Mouse (Mus musculus) brain, embryonic 14.5 days (tissue): ENCODE measurements at regions not wholly inside any gene's neighbourhood (a gene's known extent, or its start where the extent isn't known, plus 50 kb on each side); places are given as distances from the start of the nearest gene placed in this dataset.

Source experiments
- DNase-seq: peaks from one replicate; pipeline ENCODE4 v3.0.0-alpha.2; 2011; ENCODE audit warnings: low read depth
- CTCF ChIP-seq: fragments of 200-500 bp; IDR thresholded peaks from 2 replicates; pipeline ENCODE4 v1.5.1; 2012; ENCODE audit warnings: inconsistent platforms, mild to moderate bottlenecking, moderate library complexity, borderline replicate concordance; ENCODE audit not compliant: insufficient read depth, insufficient read length; ENCODE audit errors: extremely low read depth
- POLR2A ChIP-seq: fragments of 200-500 bp; IDR thresholded peaks from 2 replicates; pipeline ENCODE4 v1.6.1; 2012; ENCODE audit warnings: mild to moderate bottlenecking, inconsistent platforms, borderline replicate concordance; ENCODE audit not compliant: poor library complexity, insufficient read depth, insufficient read length, severe bottlenecking; ENCODE audit errors: extremely low read depth

DNA sequence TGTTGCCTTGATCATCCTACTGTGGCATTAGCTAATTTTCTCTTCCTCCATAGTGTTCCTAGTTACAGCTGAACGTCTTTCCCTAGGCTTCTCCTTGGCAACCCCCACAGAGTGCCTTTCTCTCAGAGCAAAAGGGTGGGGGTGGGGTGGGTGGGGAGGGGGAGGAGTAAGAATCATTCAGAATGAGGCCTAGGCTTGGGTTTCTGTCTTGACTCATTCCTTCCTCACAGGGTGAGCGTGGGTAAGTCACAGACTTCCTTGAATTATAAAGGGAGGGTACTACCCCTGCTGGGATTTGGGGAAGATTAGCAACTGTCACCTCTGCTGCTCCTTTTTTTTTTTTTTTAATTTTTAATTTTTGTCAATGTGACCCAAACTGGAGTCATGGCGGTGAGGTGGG is 114.5 kb downstream of the Dhx35 start:
- TF ChIP-seq POLR2A (no peak), CTCF (no peak)
- DNase-seq, result no peak

DNA sequence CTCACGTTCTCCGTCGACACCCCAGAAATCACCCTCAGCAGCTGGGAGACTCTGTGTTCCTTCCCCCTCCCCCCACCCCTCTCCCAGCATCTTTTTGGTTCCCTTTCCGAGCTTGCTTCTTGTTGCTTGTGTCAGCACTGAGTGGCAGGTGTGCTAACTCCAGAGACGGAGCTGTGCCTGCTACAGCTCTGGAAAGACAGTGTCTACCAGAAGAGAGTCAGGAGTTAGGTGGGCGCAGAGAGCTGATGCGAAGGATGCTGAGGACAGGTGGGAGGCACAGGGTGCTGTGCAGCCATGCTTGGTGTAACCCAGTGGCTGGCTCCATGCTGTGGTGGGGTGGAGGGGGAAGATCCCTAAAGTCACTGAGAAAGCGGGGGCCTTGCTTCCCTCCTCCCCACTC is 115.7 kb downstream of the Dhx35 start:
- TF ChIP-seq POLR2A (no peak), CTCF (no peak)
- peak; percentile 16 for DNase-seq

DNA sequence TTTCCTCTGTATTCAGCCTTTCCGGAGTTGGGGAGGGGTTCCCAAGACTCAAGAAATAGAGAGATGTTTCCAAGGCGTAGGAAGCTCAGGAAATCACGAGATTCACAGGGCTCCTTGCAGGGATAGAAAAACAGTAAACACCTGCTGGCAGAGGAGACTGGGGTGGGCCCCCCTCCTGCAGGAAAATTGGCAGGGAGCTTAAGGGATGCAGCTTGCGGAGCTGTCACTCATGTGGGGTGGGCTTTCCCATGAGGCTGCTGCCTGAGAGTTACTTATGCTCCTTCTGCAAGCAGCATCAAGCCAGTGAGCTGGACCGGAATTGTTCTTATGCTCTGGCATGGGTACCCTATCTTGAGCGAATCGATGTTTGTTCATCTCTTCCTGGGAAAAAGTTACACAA is 116.6 kb downstream of the Dhx35 start:
- TF ChIP-seq POLR2A, result no peak
- no peak for TF ChIP-seq CTCF
- peak; percentile 79 for DNase-seq

DNA sequence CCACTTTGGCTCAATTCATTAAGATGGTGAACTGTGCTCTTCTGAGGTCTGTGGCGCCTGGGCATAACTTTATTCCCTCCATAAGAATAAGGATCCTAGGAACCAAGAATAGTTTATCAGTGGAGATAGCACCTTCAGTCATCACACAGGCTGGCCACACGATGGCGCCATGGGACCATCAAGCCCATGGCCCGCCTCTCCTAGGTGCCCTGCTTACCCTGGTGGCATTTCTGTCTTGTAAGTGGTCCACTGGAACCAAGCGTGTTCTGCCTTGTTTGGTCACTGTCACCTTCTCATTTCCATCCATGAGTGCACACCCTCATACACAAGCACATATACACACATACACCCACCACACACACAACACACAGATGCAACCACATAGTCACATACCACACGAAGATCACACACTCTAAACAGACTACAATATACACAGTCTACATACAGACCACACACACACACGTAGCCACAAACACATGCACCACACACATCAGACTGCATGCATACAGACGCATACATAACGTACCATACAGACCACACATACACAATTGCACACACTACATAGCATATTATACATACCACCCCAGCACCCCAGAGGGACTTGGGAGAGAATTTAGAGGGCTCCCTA is 118.1 kb downstream of the Dhx35 start:
- DNase-seq, result peak; percentile 88
- TF ChIP-seq POLR2A, result no peak
- TF ChIP-seq CTCF, result peak; percentile 93

DNA sequence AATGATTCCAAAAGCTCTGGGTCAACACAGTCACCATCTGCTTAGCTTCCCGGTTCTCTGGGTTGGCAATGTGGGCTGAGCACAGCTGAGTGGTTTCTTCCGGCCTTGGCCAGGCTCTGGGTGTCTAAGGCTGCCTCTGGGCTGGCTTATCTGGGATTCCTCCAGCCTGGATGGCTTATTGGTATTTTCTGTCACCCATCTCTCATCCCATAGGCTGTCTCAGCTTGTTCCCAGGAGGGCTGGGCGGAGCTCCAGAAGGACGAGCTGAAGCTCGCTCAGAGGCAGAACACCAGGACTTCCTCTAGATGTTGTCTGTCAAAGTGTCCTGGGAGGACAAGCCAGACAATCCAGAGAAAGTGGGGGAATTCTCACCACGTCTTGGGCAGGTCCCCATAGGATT is 122.8 kb downstream of the Dhx35 start:
- TF ChIP-seq CTCF (no peak), POLR2A (no peak)
- no peak for DNase-seq

DNA sequence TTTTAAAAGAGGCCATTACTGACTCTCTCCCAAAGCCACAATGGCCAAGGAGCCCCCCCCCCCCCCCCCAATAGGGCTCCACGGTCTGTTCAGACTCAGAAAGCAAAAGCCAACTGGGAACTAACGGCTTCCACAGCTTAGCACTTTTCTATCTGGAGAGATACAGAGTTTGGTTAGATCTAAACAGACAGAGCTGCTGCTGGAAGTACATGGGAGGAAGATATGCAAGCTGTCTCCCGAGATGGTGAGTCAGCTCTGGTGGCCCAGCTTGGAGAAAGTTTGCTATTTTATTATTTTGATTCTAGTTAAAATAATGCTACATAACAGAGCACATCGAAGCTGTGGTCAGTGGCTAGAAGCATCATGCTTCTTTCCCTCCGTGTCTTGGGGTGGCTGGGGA is 123.7 kb downstream of the Dhx35 start:
- TF ChIP-seq POLR2A (no peak), CTCF (no peak)
- DNase-seq, result no peak

DNA sequence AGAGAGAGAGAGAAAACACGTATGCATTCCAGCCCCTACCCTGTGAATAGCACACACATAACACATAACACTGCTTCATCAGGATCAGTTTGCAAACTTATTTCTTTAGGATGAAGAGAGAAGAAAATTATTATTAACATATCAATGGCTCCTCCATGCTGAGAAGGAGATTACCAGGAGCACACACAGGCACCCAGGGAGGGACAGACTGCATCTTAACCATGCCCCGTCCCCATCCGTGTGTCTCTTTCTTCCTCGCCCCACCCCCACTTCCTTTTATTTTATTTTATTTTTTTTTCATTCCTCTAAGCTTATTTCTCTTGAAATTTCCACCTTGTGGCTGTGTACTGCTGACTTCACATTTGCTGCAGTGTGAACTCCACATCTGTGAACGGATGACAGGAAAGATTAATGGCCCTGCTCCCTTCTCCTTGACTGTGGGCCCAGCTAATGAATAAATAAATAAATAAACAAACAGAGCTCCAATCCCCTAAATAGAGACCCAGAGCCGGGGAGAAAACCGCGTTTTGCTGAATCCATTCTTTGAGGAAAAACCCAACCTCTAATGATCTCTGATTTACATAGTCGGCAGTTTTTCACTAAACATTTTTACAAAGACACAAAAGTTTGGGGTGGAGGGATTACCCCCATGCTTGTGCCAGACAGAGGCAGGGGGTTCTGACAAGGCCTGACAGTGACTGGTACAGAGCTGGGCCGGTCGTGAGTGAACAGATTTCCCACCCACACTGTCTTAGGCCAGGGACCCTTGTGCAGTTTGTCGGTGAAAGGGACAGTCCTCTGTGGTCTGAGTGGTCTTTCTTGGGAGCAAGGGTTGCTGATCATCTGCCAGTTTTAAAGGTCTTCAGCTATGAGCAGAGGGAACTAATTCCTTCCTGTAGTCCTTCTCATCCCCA is 127.0 kb downstream of the Dhx35 start:
- peak; percentile 30 for DNase-seq
- no peak for TF ChIP-seq CTCF
- TF ChIP-seq POLR2A, result no peak

DNA sequence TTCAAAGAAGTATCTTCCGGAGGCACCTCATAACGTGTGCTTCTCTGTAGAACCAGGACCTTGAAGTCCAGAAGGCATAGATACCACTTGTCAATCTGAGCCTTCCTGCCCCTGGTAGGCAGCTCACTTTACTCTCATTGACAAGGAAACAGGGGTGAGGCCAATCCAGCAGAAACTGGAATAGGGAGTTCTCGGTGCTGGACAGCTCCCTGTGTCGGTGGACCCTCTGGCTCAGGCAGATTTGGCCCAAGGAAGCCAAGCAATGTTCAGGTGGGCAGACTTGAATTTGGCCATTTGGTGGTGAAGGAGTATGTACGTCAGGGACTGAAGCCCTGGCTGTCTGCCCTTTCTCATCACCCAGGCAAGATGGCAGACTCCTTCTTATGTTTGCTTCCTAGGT is 128.2 kb downstream of the Dhx35 start:
- DNase-seq, result no peak
- TF ChIP-seq POLR2A (no peak), CTCF (no peak)

DNA sequence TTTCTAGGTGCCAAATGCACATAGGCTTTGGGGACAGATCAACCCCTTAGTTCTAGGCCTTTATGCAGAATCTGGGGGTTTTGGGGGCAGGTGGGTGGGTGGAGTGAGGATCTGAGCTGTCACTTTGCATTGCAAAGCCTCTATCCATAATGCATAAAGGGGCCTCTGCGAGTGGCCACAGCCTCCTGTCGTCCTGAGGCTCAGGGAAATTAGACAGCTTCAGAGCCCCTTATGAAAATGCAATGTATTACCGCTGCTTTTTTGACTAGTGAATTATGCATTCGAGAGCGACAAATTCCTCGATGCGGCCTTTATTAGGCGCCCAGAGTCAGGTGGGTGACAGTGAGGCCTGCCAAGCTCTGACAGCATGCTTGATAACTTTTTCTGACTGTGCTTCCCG is 134.9 kb downstream of the Dhx35 start:
- peak; percentile 62 for DNase-seq
- TF ChIP-seq CTCF (no peak), POLR2A (no peak)

DNA sequence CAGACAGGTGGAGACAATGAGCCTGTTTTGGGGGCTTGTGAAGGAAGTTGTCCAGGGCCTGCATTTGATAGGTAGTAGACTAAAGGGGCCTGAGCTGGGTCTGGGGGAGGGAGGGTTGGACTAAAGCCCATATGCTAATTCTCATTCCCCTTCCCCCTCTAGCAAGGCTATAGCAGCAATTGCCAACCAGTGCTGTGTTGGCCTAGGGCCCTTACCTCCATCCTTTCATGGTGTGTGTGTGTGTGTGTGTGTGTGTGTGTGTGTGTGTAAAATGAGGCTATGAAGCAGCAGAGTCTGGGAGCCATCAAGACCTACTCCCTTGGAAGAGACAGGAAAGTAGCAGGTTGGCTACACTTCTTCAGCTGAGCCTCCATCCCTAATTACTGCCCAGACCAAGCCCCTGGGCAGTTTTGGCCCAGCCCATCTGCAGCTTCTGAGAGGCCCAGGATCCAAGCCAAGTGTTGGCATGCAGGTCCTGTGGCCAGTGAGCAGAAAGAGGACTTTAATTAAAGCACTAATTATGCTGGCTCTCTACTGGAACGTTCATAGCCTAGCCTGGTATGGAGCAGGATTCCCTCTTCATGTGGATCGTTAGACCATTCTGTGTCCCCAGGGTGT is 143.4 kb downstream of the Dhx35 start:
- TF ChIP-seq CTCF (no peak), POLR2A (no peak)
- DNase-seq, result peak; percentile 96

DNA sequence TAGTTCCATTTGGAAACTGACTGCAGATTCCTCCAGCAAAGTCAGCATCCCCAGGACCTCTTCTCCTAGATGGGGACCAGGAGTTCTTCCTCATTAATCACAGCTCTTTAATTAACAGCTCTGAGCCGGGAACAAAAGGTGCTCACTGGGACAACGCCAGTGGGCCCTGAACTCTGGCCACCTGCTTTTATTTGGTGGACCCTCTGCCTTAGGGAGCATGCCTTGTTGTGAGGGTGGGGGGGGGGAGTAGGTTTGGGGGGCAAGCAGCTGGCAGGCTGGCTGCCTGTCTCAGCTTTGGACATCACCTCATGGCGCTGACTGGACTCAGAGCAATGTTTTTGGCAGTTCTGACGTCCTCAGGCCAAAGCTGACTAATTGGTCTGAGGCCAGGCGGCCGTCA is 154.8 kb downstream of the Dhx35 start:
- no peak for TF ChIP-seq CTCF
- TF ChIP-seq POLR2A, result no peak
- DNase-seq, result peak; percentile 61

DNA sequence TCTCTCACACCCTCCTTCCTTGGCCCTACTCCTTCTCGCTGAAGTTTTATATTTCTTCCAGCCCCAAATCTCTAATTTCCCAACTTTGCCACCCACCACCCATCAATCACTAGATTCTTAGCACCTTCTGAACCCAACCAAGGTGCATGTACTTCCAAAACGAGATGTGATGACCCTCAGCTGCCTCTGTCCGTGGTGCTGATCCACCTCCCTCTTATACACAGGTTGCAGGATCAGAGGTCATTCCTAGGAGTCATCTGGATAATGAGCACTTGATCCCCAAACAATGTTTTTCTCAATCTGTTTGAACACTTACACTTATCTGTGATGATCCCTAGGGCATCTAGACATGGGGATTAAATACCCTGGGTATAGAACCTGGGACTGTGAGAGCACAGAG is 156.5 kb downstream of the Dhx35 start:
- no peak for DNase-seq

DNA sequence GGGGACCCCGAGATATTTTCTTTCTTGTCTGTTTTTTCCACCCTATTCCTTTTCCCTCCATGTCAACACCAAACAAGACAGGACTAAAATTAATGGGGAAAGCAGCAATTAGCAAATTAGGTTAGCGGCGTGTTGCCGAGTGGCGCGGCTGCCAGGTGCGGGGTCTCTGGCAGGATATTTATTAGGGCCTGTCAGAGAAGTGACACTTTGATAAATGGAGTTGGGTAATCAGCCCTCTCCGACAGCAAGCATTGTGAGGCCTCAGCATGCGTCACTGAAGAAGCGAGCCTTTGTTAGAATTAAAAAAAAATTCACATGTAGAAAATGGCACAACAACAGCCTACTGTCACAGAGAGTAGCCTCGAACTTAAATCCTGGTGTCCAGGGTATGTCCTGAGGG is 162.3 kb downstream of the Dhx35 start:
- TF ChIP-seq POLR2A, result no peak
- TF ChIP-seq CTCF, result no peak
- peak; percentile 85 for DNase-seq

More for the DNA sequence above, 156.5 kb downstream of the Dhx35 start:
- TF ChIP-seq POLR2A (no peak), CTCF (no peak)

DNA sequence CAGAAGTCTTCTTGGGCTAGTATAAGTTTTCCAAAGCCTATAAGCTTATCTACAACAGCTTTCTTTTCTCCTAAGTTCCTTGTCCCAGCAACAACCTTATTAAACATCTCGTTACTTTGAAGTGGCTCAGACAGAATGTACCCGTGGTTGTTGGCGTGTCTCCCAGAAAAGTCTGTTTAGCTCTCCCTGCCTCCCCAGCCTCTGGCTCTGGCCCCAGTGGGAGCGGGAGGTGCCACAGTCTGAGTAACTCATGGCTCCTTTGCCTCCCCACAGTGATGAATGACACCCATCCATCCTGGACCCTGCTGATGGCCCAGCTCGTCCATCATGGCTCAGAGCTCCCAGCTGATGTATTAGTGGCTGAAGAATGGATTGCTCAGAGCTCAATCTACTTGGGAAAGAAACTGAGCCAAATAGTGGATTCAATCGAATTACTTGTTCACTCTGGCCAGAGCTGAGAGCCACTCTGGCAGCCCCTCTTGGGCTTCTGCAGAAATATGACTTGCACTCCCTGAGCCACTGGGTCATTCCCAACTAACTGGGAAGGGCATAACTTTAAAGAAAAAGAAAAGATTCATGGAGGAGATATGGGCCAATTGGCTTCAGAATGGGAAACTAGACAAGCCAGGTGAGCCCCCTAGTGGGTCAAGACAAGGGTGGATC is 170.5 kb downstream of the Dhx35 start:
- TF ChIP-seq CTCF (no peak), POLR2A (no peak)
- DNase-seq, result peak; percentile 92

DNA sequence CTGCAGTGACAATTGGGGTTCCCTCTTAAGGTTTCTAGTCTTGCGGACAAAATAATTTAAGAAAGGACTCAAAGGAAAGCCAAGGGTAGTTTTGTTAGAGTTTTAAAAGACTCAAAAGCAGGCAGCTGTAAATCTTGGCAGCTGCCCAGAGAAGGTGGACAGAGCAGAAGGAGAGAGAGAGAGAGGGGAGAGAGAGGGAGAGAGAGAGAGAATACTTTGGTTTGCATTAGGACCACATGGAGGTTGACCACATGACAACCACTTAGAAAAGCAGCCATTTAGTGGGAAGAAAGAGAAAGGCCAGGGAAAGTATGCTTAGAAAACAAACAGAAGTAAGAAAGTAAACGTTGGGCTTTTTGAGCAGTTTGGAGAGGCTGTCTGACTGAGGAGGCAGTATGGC is 177.6 kb downstream of the Dhx35 start:
- TF ChIP-seq POLR2A (no peak), CTCF (no peak)
- DNase-seq, result peak; percentile 74
